Mouse (Mus musculus) hindbrain, embryonic 16.5 days (tissue): ENCODE data around the gene Rint1. TPM values are rescaled to one million over a fixed set of nuclear protein-coding genes. Genes with fewer than 3 reads are reported as not detected.

Experiments used
- ATAC-seq: fragments of 200-750 bp; cut with Nextera tagmentation; 2 replicates; pipeline ENCODE4 v1.8.0; 2017; ENCODE audit warnings: moderate TSS enrichment, moderate library complexity
- H3K27ac ChIP-seq: fragments of 300-500 bp; sonication (generic); 2 replicates; pipeline ENCODE4 v1.5.1; 2014; ENCODE audit warnings: low read depth, mild to moderate bottlenecking, control low read depth, low read length, moderate library complexity
- H3K27me3 ChIP-seq: fragments of 300-500 bp; sonication (generic); replicated peaks from 2 replicates; pipeline ENCODE4 v1.6.1; 2014; ENCODE audit warnings: low read length; ENCODE audit not compliant: control insufficient read depth, insufficient read depth
- H3K36me3 ChIP-seq: fragments of 300-500 bp; sonication (generic); 2 replicates; pipeline ENCODE4 v1.6.1; 2014; ENCODE audit warnings: mild to moderate bottlenecking, low read length, moderate library complexity, mixed read lengths; ENCODE audit not compliant: control insufficient read depth, insufficient read depth
- H3K4me1 ChIP-seq: fragments of 300-500 bp; sonication (generic); 2 replicates; pipeline ENCODE4 v1.6.1; 2014; ENCODE audit warnings: low read depth, low read length; ENCODE audit not compliant: control insufficient read depth, insufficient read depth
- H3K4me2 ChIP-seq: fragments of 300-500 bp; sonication (generic); 2 replicates; pipeline ENCODE4 v1.6.1; 2014; ENCODE audit warnings: mild to moderate bottlenecking, low read length, control low read depth, moderate library complexity
- H3K4me3 ChIP-seq: fragments of 300-500 bp; sonication (generic); 2 replicates; pipeline ENCODE4 v1.5.1; 2014; ENCODE audit warnings: mild to moderate bottlenecking, low read length, control low read depth, moderate library complexity
- H3K9ac ChIP-seq: fragments of 300-500 bp; sonication (generic); 2 replicates; pipeline ENCODE4 v1.6.1; 2014; ENCODE audit warnings: low read depth, mild to moderate bottlenecking, control low read depth, low read length, moderate library complexity
- H3K9me3 ChIP-seq: fragments of 300-500 bp; sonication (generic); 2 replicates; pipeline ENCODE4 v1.6.1; 2014; ENCODE audit warnings: mild to moderate bottlenecking, low read length, moderate library complexity; ENCODE audit not compliant: control insufficient read depth
- WGBS: fragments of 180-500 bp; shearing (Covaris S2); extraction: QIAGEN DNeasy Blood & Tissue Kit; methylation state at CpG from one replicate; pipeline ENCODE4 v1.1.7; 2014; 5-methylcytosine and 5-hydroxymethylcytosine counted together
- polyA plus RNA-seq: library from polyadenylated mRNA; unstranded; fragments of >200 nt; fragmentation: Nextera tagmentation; extraction: Ambion mirVana; gene quantifications from 2 replicates; pipeline ENCODE4 v1.2.1, GENCODE M21; 2015

Gene Rint1
- polyA plus RNA-seq = 25.7 and 28.1 TPM in 2 replicates

- Histone ChIP-seq H3K9ac (peak within 1 kb of the TSS; percentile 93), H3K27me3 (no peaks in the 10 kb centered on the region), H3K9me3 (no peaks in the 10 kb centered on the region), H3K4me1 (peaks cover 8% of the 10 kb centered on the region), H3K4me3 (peak within 1 kb of the TSS; percentile 88), H3K36me3 (peaks cover 2% of the 10 kb centered on the region; the same call in 1 of the 2 replicates), H3K4me2 (peak within 1 kb of the TSS; percentile 97), H3K27ac (peak within 1 kb of the TSS; percentile 81)
- WGBS = 3% methylated on average over 46 of the region's 47 CpGs
- ATAC-seq = peak; percentile 91
Measured at GRCm38 (mm10) chr5:23787536-23788389, at the start of gene Rint1. Gene Rint1, plus strand, starts transcription at chr5:23787711.

GRCm38 (mm10) chr5:23743261-23743660 lies 44.2 kb upstream of the Rint1 start:
- H3K9ac ChIP-seq = no peak overlapping the region
- ATAC-seq = no peak
- H3K4me3 ChIP-seq = no peak overlapping the region
- no peaks in the 10 kb centered on the region for H3K27me3 ChIP-seq
- no peak overlapping the region for H3K4me2 ChIP-seq
- H3K4me1 ChIP-seq = no peaks in the 10 kb centered on the region
- no peaks in the 10 kb centered on the region for H3K9me3 ChIP-seq
- no peak overlapping the region for H3K27ac ChIP-seq
- peaks cover 33% of the 10 kb centered on the region for H3K36me3 ChIP-seq
- 97% methylated on average over 12 of the region's 12 CpGs for WGBS

DNA sequence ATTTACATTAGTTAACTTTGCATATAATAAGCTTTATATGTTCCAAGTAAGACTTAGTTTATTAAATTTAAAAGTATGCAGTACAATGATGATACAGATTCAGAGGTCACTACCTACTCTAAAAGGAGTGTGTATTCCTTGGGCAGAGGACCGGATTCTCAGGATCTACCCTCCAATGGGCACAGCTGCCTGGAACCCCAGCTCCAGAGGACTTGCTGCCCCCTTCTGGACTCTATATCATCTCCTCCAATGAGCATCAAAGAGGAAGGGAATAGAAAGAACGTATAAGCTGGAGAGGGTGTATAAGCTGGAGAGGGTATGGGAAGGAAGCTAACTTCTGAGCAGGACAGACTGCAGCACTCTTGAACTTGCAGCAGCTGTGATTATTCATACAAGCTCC lies 37.6 kb upstream of the Rint1 start:
- H3K27me3 ChIP-seq = no peaks in the 10 kb centered on the region
- no peak overlapping the region for H3K27ac ChIP-seq
- no peak overlapping the region for H3K4me3 ChIP-seq
- H3K4me2 ChIP-seq = no peak overlapping the region
- H3K4me1 ChIP-seq = no peaks in the 10 kb centered on the region
- 67% methylated on average over 2 of the region's 2 CpGs for WGBS
- H3K36me3 ChIP-seq = peaks cover 16% of the 10 kb centered on the region
- no peak for ATAC-seq
- no peak overlapping the region for H3K9ac ChIP-seq
- no peaks in the 10 kb centered on the region for H3K9me3 ChIP-seq

DNA sequence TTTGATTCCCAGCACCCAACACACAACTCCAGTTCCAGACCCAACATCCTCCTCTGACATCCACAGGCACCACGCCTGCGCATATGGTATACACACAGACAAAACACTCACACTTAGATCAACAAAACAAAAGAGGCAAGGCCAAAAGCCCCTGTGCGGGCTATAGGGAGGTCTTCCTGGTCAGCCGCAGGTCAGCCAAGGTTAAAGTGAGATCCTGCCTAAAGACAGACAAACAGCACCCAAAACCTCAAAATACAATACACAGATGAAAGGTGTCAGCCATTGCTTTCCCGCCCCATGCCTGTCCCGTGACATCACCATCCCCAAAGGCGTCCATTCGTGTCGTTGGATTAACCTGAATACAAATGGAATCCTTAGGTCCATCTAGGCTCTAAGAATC lies 31.9 kb upstream of the Rint1 start:
- ATAC-seq = no peak
- no peak overlapping the region for H3K4me2 ChIP-seq
- no peaks in the 10 kb centered on the region; the same call in 1 of the 2 replicates for H3K9me3 ChIP-seq
- H3K36me3 ChIP-seq = peaks cover 12% of the 10 kb centered on the region
- no peak overlapping the region for H3K27ac ChIP-seq
- no peak overlapping the region for H3K4me3 ChIP-seq
- 97% methylated on average over 9 of the region's 9 CpGs for WGBS
- no peaks in the 10 kb centered on the region for H3K4me1 ChIP-seq
- H3K9ac ChIP-seq = no peak overlapping the region
- H3K27me3 ChIP-seq = no peaks in the 10 kb centered on the region

- Histone ChIP-seq H3K27ac (no peak overlapping the region), H3K27me3 (no peaks in the 10 kb centered on the region), H3K4me1 (no peaks in the 10 kb centered on the region), H3K4me3 (no peak overlapping the region), H3K36me3 (peaks cover 13% of the 10 kb centered on the region), H3K9ac (no peak overlapping the region), H3K9me3 (no peaks in the 10 kb centered on the region; the same call in 1 of the 2 replicates), H3K4me2 (no peak overlapping the region)
- WGBS = 98% methylated on average over 4 of the region's 4 CpGs
- no peak for ATAC-seq
Measured at GRCm38 (mm10) chr5:23756368-23756767, 31.1 kb upstream of the Rint1 start.

GRCm38 (mm10) chr5:23758633-23759032 lies 28.9 kb upstream of the Rint1 start:
- H3K9ac ChIP-seq = no peak overlapping the region
- H3K4me2 ChIP-seq = no peak overlapping the region
- no peaks in the 10 kb centered on the region for H3K27me3 ChIP-seq
- no peak overlapping the region for H3K27ac ChIP-seq
- 42% methylated on average over 2 of the region's 2 CpGs for WGBS
- no peaks in the 10 kb centered on the region for H3K4me1 ChIP-seq
- H3K4me3 ChIP-seq = no peak overlapping the region
- no peaks in the 10 kb centered on the region; the same call in 1 of the 2 replicates for H3K9me3 ChIP-seq
- no peak for ATAC-seq
- H3K36me3 ChIP-seq = peaks cover 19% of the 10 kb centered on the region

GRCm38 (mm10) chr5:23762531-23762930 lies 25.0 kb upstream of the Rint1 start:
- H3K4me3 ChIP-seq = no peak overlapping the region
- H3K4me2 ChIP-seq = no peak overlapping the region
- ATAC-seq = no peak
- H3K4me1 ChIP-seq = no peaks in the 10 kb centered on the region
- H3K36me3 ChIP-seq = peaks cover 21% of the 10 kb centered on the region
- no peaks in the 10 kb centered on the region for H3K9me3 ChIP-seq
- H3K27ac ChIP-seq = no peak overlapping the region
- H3K27me3 ChIP-seq = no peaks in the 10 kb centered on the region
- H3K9ac ChIP-seq = no peak overlapping the region
- WGBS = 93% methylated on average over 6 of the region's 6 CpGs

GRCm38 (mm10) chr5:23764557-23764956 lies 23.0 kb upstream of the Rint1 start:
- H3K9me3 ChIP-seq = no peaks in the 10 kb centered on the region
- H3K27ac ChIP-seq = no peak overlapping the region
- WGBS = 90% methylated on average over 5 of the region's 5 CpGs
- H3K4me3 ChIP-seq = no peak overlapping the region
- H3K9ac ChIP-seq = no peak overlapping the region
- no peak for ATAC-seq
- H3K36me3 ChIP-seq = peaks cover 22% of the 10 kb centered on the region
- no peaks in the 10 kb centered on the region for H3K4me1 ChIP-seq
- H3K4me2 ChIP-seq = no peak overlapping the region
- H3K27me3 ChIP-seq = no peaks in the 10 kb centered on the region

DNA sequence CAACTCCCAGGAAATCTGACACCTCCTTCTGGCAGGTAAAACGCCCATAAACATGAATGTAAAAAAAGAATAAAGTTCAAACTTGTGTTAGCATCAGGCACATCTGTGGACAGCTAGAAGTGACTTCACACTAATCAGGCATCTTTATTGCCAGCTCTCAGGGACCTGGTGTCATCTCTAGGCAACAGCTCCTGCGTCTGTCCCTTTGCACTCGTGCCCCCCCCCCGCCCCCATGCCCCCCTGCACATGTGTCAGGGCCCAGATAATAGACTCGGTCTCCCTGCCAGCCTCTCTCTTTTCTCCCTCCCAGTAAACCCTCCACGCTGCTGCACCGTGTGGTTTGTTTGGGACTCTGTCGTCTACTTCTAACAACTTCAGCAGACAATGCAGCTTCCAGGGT lies 16.4 kb upstream of the Rint1 start:
- Histone ChIP-seq H3K36me3 (0 out of 2 replicates have a peak, but pooled peaks cover 4% of the 10 kb centered on the region), H3K4me3 (no peak overlapping the region), H3K9me3 (no peaks in the 10 kb centered on the region), H3K27me3 (no peaks in the 10 kb centered on the region), H3K4me1 (no peaks in the 10 kb centered on the region), H3K9ac (no peak overlapping the region), H3K27ac (no peak overlapping the region), H3K4me2 (no peak overlapping the region)
- peak; percentile 40; the same call in 1 of the 2 replicates for ATAC-seq
- 42% methylated on average over 8 of the region's 8 CpGs for WGBS
